Mouse (Mus musculus) left cerebral cortex, postnatal 36 days (tissue): ENCODE results near the gene Hpcal4. TPM values are rescaled to one million over a fixed set of nuclear protein-coding genes. Genes with fewer than 3 reads are reported as not detected.

Experiments
- DNase-seq, 2 experiments: peaks; one replicate each; pipeline ENCODE4 v3.0.0; 2021 to 2022; ENCODE audit warnings: low spot score in 2 of 2, mixed read lengths in 1 of 2
- intact Hi-C: fragments of 180-260 bp; cut with DNase I; formaldehyde crosslinking; loops from one replicate; pipeline ENCODE4 v1.15.1; 2025
- total RNA-seq, 2 experiments: library from RNA; stranded (reverse); gene quantifications; 2 replicates each; pipeline ENCODE4 v1.2.3; 2021

The Hpcal4 gene
- total RNA-seq, 2 experiments from 2014 or later: 549 to 564 TPM

- intact Hi-C loops: no loop called here
- no peak for DNase-seq
Measured at GRCm38 (mm10) chr4:123196695-123197094, 13.7 kb downstream of the Hpcal4 start.

GRCm38 (mm10) chr4:123200771-123201185 is 17.8 kb downstream of the Hpcal4 start:
- intact Hi-C loops: loop anchor here (2.0 kb wide), 1 partner anchor 44 kb away; no protein-coding TSS in a partner anchor
- peak; percentile 59 to 67 for DNase-seq

- DNase-seq: peak in 1 of 2 experiments; percentile 38
- intact Hi-C loops: loop anchor here (2.0 kb wide), 1 partner anchor 45 kb away; no protein-coding TSS in a partner anchor
Measured at GRCm38 (mm10) chr4:123201186-123202093, 18.4 kb downstream of the Hpcal4 start, which contains the start of gene Nt5c1a. TSS of gene Nt5c1a (plus strand) at chr4:123201504.

- no peak for DNase-seq
- intact Hi-C loops: no loop called here
Measured at GRCm38 (mm10) chr4:123202094-123202420, 19.0 kb downstream of the Hpcal4 start.

- intact Hi-C loops: no loop called here
Measured at GRCm38 (mm10) chr4:123207337-123207736, 24.3 kb downstream of the Hpcal4 start.

GRCm38 (mm10) chr4:123210996-123211395 is 28.0 kb downstream of the Hpcal4 start:
- intact Hi-C loops: no loop called here
- DNase-seq: no peak

More at GRCm38 (mm10) chr4:123207337-123207736, 24.3 kb downstream of the Hpcal4 start:
- DNase-seq: no peak

GRCm38 (mm10) chr4:123211453-123211852 is 28.4 kb downstream of the Hpcal4 start:
- intact Hi-C loops: no loop called here
- DNase-seq: no peak

GRCm38 (mm10) chr4:123212330-123212729 is 29.3 kb downstream of the Hpcal4 start:
- no peak for DNase-seq
- intact Hi-C loops: no loop called here

GRCm38 (mm10) chr4:123213975-123214374 is 30.9 kb downstream of the Hpcal4 start:
- intact Hi-C loops: no loop called here
- DNase-seq: no peak

- intact Hi-C loops: no loop called here
- no peak for DNase-seq
Measured at GRCm38 (mm10) chr4:123215367-123215766, 32.3 kb downstream of the Hpcal4 start.

- DNase-seq: no peak
- intact Hi-C loops: no loop called here
Measured at GRCm38 (mm10) chr4:123216782-123217181, 33.8 kb downstream of the Hpcal4 start.

- peak; percentile 54 to 67 for DNase-seq
- intact Hi-C loops: loop anchor here (2.0 kb wide), 1 partner anchor 33 kb away; no protein-coding TSS in a partner anchor
Measured at GRCm38 (mm10) chr4:123219720-123220357, 36.8 kb downstream of the Hpcal4 start.

- intact Hi-C loops: no loop called here
- DNase-seq: no peak
Measured at GRCm38 (mm10) chr4:123220637-123221036, 37.6 kb downstream of the Hpcal4 start.

GRCm38 (mm10) chr4:123223309-123223708 is 40.3 kb downstream of the Hpcal4 start:
- no peak for DNase-seq
- intact Hi-C loops: no loop called here

- no peak for DNase-seq
- intact Hi-C loops: no loop called here
Measured at GRCm38 (mm10) chr4:123225718-123226403, 42.8 kb downstream of the Hpcal4 start.

GRCm38 (mm10) chr4:123227707-123228106 is 44.7 kb downstream of the Hpcal4 start:
- no peak for DNase-seq
- intact Hi-C loops: no loop called here

GRCm38 (mm10) chr4:123228270-123228669 is 45.2 kb downstream of the Hpcal4 start:
- DNase-seq: no peak
- intact Hi-C loops: no loop called here

GRCm38 (mm10) chr4:123229166-123229565 is 46.1 kb downstream of the Hpcal4 start:
- no peak for DNase-seq
- intact Hi-C loops: no loop called here

GRCm38 (mm10) chr4:123232841-123233240 is 49.8 kb downstream of the Hpcal4 start:
- DNase-seq: no peak
- intact Hi-C loops: no loop called here

GRCm38 (mm10) chr4:123233492-123234084 is 50.6 kb downstream of the Hpcal4 start, which contains the start of gene Heyl:
TSS of gene Heyl (plus strand) at chr4:123233556.
- intact Hi-C loops: no loop called here
- DNase-seq: no peak
